Mouse (Mus musculus): ENCODE results near the gene Barx2. TPM values are rescaled to one million over a fixed set of nuclear protein-coding genes. Genes with fewer than 3 reads are reported as not detected.
"Not testable (repeated sequence)": the region's sequence is repeated elsewhere in the genome, so short reads cannot be mapped to it uniquely, and the experiment has no call there.

Gene Barx2
- not detected in 2 replicates for polyA plus RNA-seq (2014; fragmentation: Nextera tagmentation; extraction: Ambion mirVana)

DNA sequence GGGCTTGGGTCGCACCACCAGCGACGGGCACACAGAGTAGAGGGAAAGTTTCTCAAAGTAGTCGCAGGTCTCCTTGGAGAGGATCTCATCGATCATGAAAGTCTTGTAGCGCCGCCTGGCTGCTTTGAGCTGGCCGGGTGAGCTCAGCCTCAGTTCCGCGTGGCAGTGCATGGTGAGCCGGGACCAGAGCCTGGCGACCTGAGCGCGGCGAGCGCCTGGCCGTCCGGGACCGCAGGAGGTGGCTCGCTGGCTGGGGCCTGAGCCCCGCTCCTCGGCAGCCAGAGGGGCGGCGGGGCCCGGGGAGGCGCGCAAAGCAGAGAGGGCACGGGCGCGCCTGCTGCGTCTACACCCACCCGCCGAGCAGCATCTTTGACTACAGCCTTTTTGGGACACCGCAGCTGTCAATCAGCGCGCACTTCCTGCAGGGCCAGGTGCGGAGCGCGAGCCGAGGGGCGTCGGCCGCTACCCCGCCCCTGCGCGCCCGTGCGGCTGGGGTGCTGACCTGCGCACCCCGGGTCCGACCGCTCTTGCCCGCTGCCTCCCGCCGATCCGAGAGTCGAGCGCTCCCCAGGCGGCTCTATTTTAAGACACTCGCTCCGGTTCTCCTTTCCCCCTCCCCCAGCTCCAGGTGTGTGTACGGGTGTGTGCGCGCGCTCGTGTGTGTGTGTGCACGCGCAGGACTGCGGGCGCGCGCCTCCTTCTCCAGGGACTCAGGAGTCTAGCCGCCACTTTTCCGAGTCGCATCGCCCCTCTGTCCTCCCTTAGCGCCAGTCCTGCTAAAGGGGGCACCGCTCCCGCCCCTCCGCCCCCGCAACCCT lies at the start of gene Barx2:
Gene Barx2 (minus strand): TSS at position 542 of the 818 bp plus-strand sequence.
- no peak within 1 kb of the TSS for H3K27ac ChIP-seq (ENCODE audit: low read depth, low read length)
- H3K36me3 ChIP-seq (ENCODE audit: control insufficient read depth, insufficient read depth, low read length), result no peaks in the 10 kb centered on the region
- peaks cover 12% of the 10 kb centered on the region for H3K4me1 ChIP-seq (replicated peaks; ENCODE audit: control insufficient read depth, insufficient read depth, low read length)
- no peaks in the 10 kb centered on the region for H3K9me3 ChIP-seq (ENCODE audit: control insufficient read depth, low read length)
- H3K9ac ChIP-seq (ENCODE audit: low read length), result no peak within 1 kb of the TSS; the same call in 1 of the 2 replicates
- H3K4me2 ChIP-seq (ENCODE audit: low read depth, low read length, severe bottlenecking), result peak within 1 kb of the TSS; percentile 88
- ATAC-seq (replicated peaks; ENCODE audit: low FRiP score), result peak; percentile 74
- WGBS, result under 1% methylated on average over 80 of the region's 81 CpGs
- peak; percentile 79 for DNase-seq (ENCODE audit: low spot score)
- peaks cover 73% of the 10 kb centered on the region for H3K27me3 ChIP-seq (ENCODE audit: control insufficient read depth, insufficient read depth, low read length)
- H3K4me3 ChIP-seq (ENCODE audit: low read depth, low read length), result peak within 1 kb of the TSS; percentile 45

DNA sequence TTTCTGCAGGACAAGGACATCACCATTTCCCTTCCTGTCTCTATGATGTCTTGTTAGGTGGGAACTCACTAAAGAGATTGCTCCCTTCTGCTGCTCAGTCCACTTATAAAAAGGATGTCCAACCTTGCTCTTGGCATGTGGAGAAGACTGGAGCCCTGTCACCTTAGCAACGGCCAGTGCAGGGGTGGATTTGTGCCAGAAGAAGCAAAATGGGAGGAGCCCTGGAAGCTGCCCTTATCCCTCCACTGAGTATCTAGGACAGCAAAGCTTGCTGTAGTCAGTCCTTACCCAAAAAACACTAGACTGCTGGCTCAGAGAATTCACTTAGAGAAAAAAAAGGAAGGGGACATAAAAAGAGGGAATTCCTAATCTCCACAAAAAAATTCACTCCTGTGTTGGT lies 49.0 kb upstream of the Barx2 start:
- no peak overlapping the region for H3K4me2 ChIP-seq (ENCODE audit: low read depth, low read length, severe bottlenecking)
- no peak overlapping the region for H3K4me3 ChIP-seq (ENCODE audit: low read depth, low read length)
- H3K9me3 ChIP-seq (ENCODE audit: control insufficient read depth, low read length), result no peaks in the 10 kb centered on the region; the same call in 1 of the 2 replicates
- no peaks in the 10 kb centered on the region for H3K4me1 ChIP-seq (replicated peaks; ENCODE audit: control insufficient read depth, insufficient read depth, low read length)
- no peak overlapping the region for H3K27ac ChIP-seq (ENCODE audit: low read depth, low read length)
- ATAC-seq (replicated peaks; ENCODE audit: low FRiP score), result no peak
- DNase-seq (ENCODE audit: low spot score), result no peak
- H3K36me3 ChIP-seq (ENCODE audit: control insufficient read depth, insufficient read depth, low read length), result no peaks in the 10 kb centered on the region
- no peak overlapping the region for H3K9ac ChIP-seq (ENCODE audit: low read length)
- H3K27me3 ChIP-seq (ENCODE audit: control insufficient read depth, insufficient read depth, low read length), result no peaks in the 10 kb centered on the region
- WGBS, result 50% methylated on average over 1 of the region's 1 CpGs

DNA sequence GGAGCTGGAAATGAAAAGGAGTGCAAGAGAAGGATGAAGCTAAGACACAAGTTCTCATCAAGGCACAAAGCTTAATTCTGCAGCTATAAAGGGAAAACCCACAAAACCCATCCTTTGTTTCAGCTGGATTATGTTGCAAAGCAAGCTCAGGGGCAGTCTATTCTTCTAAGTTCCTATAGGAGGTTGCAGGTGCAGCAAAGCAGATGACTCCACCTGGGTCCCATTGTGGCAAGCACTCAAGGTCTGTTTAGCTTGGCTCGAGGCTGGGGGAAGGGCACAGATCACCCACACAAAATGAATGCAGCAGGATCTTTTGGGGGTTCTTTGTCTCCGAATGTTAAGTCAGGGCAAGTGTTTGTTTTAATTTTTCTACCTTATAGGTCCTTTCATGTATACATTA lies 47.2 kb upstream of the Barx2 start:
- 60% methylated on average over 2 of the region's 2 CpGs for WGBS
- no peaks in the 10 kb centered on the region for H3K9me3 ChIP-seq (ENCODE audit: control insufficient read depth, low read length)
- H3K4me2 ChIP-seq (ENCODE audit: low read depth, low read length, severe bottlenecking), result no peak overlapping the region
- no peak overlapping the region for H3K4me3 ChIP-seq (ENCODE audit: low read depth, low read length)
- H3K27me3 ChIP-seq (ENCODE audit: control insufficient read depth, insufficient read depth, low read length), result no peaks in the 10 kb centered on the region
- ATAC-seq (replicated peaks; ENCODE audit: low FRiP score), result no peak
- H3K4me1 ChIP-seq (replicated peaks; ENCODE audit: control insufficient read depth, insufficient read depth, low read length), result no peaks in the 10 kb centered on the region
- no peak overlapping the region for H3K27ac ChIP-seq (ENCODE audit: low read depth, low read length)
- no peak overlapping the region for H3K9ac ChIP-seq (ENCODE audit: low read length)
- DNase-seq (ENCODE audit: low spot score), result no peak
- no peaks in the 10 kb centered on the region for H3K36me3 ChIP-seq (ENCODE audit: control insufficient read depth, insufficient read depth, low read length)

DNA sequence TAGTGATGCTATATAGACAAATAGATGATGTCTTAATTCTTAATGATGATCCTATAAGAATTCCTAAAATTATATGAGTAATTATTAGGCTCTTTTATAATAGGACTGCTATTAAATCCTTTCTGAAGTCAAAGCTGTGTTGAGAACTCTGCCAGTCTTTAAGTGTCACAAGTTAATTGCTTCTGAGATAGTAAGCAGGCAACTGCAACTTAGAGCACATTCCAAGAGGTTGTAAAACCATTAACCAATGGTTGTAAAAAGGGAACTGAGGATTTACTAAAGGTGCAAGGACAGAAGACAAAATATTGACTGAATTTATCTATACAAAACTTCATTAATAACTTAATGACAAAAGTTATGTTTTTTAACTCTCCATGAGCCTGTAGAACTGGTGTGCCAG lies 44.9 kb upstream of the Barx2 start:
- Histone ChIP-seq H3K36me3 (ENCODE audit: control insufficient read depth, insufficient read depth, low read length) (no peaks in the 10 kb centered on the region), H3K9me3 (ENCODE audit: control insufficient read depth, low read length) (no peaks in the 10 kb centered on the region), H3K4me1 (replicated peaks; ENCODE audit: control insufficient read depth, insufficient read depth, low read length) (no peaks in the 10 kb centered on the region), H3K27ac (ENCODE audit: low read depth, low read length) (no peak overlapping the region), H3K9ac (ENCODE audit: low read length) (no peak overlapping the region), H3K4me2 (ENCODE audit: low read depth, low read length, severe bottlenecking) (no peak overlapping the region), H3K27me3 (ENCODE audit: control insufficient read depth, insufficient read depth, low read length) (no peaks in the 10 kb centered on the region), H3K4me3 (ENCODE audit: low read depth, low read length) (no peak overlapping the region)
- DNase-seq (ENCODE audit: low spot score) (no peak), ATAC-seq (replicated peaks; ENCODE audit: low FRiP score) (no peak)

DNA sequence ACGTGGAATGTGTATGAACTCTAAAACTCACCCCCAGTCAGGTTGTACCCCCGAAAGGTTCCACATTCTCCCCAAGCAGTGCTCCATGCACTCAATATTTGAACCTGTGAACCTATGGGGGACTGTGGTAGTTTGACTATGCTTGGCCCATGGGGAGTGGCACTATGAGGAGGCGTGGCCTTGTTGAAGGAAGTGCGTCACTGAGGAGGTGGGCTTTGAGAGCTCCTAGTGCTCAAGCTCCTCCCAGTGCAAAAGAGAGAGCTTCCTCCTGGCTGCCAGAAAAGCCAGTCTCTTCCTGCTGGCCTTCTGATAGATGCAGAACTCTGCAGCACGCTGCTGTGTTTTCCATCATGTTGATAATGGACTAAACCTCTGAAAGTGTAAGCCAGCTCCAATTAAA lies 37.2 kb upstream of the Barx2 start:
- no peak overlapping the region for H3K4me2 ChIP-seq (ENCODE audit: low read depth, low read length, severe bottlenecking)
- H3K4me3 ChIP-seq (ENCODE audit: low read depth, low read length), result no peak overlapping the region
- no peaks in the 10 kb centered on the region for H3K4me1 ChIP-seq (replicated peaks; ENCODE audit: control insufficient read depth, insufficient read depth, low read length)
- no peaks in the 10 kb centered on the region for H3K9me3 ChIP-seq (ENCODE audit: control insufficient read depth, low read length)
- H3K36me3 ChIP-seq (ENCODE audit: control insufficient read depth, insufficient read depth, low read length), result no peaks in the 10 kb centered on the region
- ATAC-seq (replicated peaks; ENCODE audit: low FRiP score) (no peak), DNase-seq (ENCODE audit: low spot score) (no peak)
- WGBS, result 86% methylated on average over 5 of the region's 5 CpGs
- H3K27me3 ChIP-seq (ENCODE audit: control insufficient read depth, insufficient read depth, low read length), result no peaks in the 10 kb centered on the region
- no peak overlapping the region for H3K9ac ChIP-seq (ENCODE audit: low read length)
- H3K27ac ChIP-seq (ENCODE audit: low read depth, low read length), result no peak overlapping the region

DNA sequence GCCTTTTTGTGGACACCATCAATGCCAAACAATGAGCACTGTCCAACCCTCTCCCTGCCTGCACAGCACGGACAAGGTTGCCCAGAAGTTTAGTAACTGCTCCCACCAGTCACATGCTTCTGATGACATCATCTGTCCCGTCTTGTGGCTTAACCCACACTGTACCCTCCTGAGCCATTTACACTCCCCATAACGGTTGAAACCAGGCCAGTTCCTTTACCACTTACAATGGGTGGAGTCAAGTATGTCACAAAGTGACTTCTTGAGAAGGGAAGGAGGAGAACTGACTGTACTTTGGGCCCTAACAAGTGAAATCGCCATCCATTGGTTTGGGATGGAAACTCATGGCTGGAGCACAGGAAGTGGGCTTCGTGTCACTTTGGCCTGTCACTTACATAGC lies 35.8 kb upstream of the Barx2 start:
- ATAC-seq (replicated peaks; ENCODE audit: low FRiP score) (no peak), DNase-seq (ENCODE audit: low spot score) (no peak)
- no peak overlapping the region for H3K4me3 ChIP-seq (ENCODE audit: low read depth, low read length)
- no peaks in the 10 kb centered on the region for H3K4me1 ChIP-seq (replicated peaks; ENCODE audit: control insufficient read depth, insufficient read depth, low read length)
- no peak overlapping the region for H3K9ac ChIP-seq (ENCODE audit: low read length)
- no peaks in the 10 kb centered on the region for H3K9me3 ChIP-seq (ENCODE audit: control insufficient read depth, low read length)
- H3K4me2 ChIP-seq (ENCODE audit: low read depth, low read length, severe bottlenecking), result no peak overlapping the region
- no peaks in the 10 kb centered on the region for H3K36me3 ChIP-seq (ENCODE audit: control insufficient read depth, insufficient read depth, low read length)
- no peaks in the 10 kb centered on the region for H3K27me3 ChIP-seq (ENCODE audit: control insufficient read depth, insufficient read depth, low read length)
- no peak overlapping the region for H3K27ac ChIP-seq (ENCODE audit: low read depth, low read length)
- 90% methylated on average over 5 of the region's 5 CpGs for WGBS

DNA sequence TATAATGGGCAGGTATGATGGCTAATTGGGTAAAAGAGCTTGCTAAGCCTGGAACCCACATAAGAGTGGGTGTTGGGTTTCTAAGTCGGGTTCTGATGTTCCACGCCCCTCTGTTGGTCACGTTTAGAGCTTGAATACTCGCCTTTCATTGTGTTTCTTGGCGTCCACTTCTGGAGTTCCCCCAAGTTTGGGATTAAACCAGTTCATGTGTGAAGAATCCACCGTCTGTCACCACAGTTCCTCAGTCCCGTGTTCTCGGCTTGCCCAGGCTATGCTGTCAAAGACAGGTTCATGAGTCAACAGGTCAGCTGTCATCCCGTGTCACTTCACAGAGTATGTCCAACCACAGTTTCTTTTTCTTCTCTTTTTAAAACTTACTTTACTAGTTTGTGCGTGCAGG lies 33.8 kb upstream of the Barx2 start:
- Histone ChIP-seq H3K27ac (ENCODE audit: low read depth, low read length) (no peak overlapping the region), H3K4me2 (ENCODE audit: low read depth, low read length, severe bottlenecking) (no peak overlapping the region), H3K4me3 (ENCODE audit: low read depth, low read length) (no peak overlapping the region), H3K36me3 (ENCODE audit: control insufficient read depth, insufficient read depth, low read length) (no peaks in the 10 kb centered on the region), H3K4me1 (replicated peaks; ENCODE audit: control insufficient read depth, insufficient read depth, low read length) (no peaks in the 10 kb centered on the region), H3K9ac (ENCODE audit: low read length) (no peak overlapping the region), H3K9me3 (ENCODE audit: control insufficient read depth, low read length) (no peaks in the 10 kb centered on the region), H3K27me3 (ENCODE audit: control insufficient read depth, insufficient read depth, low read length) (no peaks in the 10 kb centered on the region)
- 88% methylated on average over 10 of the region's 10 CpGs for WGBS
- ATAC-seq (replicated peaks; ENCODE audit: low FRiP score), result no peak
- DNase-seq (ENCODE audit: low spot score), result no peak

DNA sequence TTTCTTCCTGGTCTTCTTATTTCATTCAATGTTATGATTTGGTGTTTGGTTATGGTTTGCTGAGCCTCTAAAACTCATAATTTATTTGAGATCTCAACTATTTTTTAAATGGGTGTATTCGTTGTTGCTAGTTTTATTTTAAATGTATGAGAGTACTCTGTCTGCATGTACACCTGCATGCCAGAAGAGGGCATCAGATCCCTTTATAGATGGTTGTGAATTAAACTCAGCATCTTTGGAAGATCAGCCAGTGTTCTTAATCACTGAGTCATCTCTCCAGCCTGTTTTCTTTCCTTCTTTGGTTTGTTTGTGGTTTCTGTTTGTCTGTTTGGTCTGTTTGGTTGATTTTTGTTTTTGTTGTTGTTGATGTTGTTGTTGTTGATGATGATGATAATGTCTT lies 29.1 kb upstream of the Barx2 start:
- no peaks in the 10 kb centered on the region for H3K4me1 ChIP-seq (replicated peaks; ENCODE audit: control insufficient read depth, insufficient read depth, low read length)
- no peak for DNase-seq (ENCODE audit: low spot score)
- no peak overlapping the region for H3K27ac ChIP-seq (ENCODE audit: low read depth, low read length)
- no peaks in the 10 kb centered on the region for H3K36me3 ChIP-seq (ENCODE audit: control insufficient read depth, insufficient read depth, low read length)
- no peak for ATAC-seq (replicated peaks; ENCODE audit: low FRiP score)
- no peaks in the 10 kb centered on the region for H3K9me3 ChIP-seq (ENCODE audit: control insufficient read depth, low read length)
- no peak overlapping the region for H3K4me2 ChIP-seq (ENCODE audit: low read depth, low read length, severe bottlenecking)
- WGBS, result 50% methylated on average over 1 of the region's 1 CpGs
- H3K9ac ChIP-seq (ENCODE audit: low read length), result no peak overlapping the region
- H3K4me3 ChIP-seq (ENCODE audit: low read depth, low read length), result no peak overlapping the region
- H3K27me3 ChIP-seq (ENCODE audit: control insufficient read depth, insufficient read depth, low read length), result no peaks in the 10 kb centered on the region

DNA sequence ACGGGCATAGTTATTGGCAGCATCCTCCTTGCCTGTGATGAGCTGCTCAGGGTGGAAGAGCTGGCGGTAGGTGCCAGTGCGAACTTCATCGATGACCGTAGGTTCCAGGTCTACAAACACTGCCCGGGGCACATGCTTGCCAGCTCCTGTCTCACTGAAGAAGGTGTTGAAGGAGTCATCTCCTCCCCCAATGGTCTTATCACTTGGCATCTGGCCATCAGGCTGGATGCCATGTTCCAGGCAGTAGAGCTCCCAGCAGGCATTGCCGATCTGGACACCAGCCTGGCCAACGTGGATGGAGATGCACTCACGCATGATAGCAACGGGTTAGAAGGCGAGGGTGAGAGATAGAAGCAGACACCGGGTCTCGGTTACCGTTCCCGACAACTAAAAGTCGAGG lies 23.2 kb upstream of the Barx2 start:
- not testable (repeated sequence) for H3K4me3 ChIP-seq (ENCODE audit: low read depth, low read length); H3K9ac ChIP-seq (ENCODE audit: low read length); H3K27me3 ChIP-seq (ENCODE audit: control insufficient read depth, insufficient read depth, low read length); H3K4me2 ChIP-seq (ENCODE audit: low read depth, low read length, severe bottlenecking); H3K36me3 ChIP-seq (ENCODE audit: control insufficient read depth, insufficient read depth, low read length); ATAC-seq (replicated peaks; ENCODE audit: low FRiP score); H3K4me1 ChIP-seq (replicated peaks; ENCODE audit: control insufficient read depth, insufficient read depth, low read length); H3K9me3 ChIP-seq (ENCODE audit: control insufficient read depth, low read length); DNase-seq (ENCODE audit: low spot score); H3K27ac ChIP-seq (ENCODE audit: low read depth, low read length)
- 97% methylated on average over 7 of the region's 16 CpGs for WGBS

All from forebrain, embryonic 11.5 days (tissue).